Mouse (Mus musculus) thymus, postnatal 0 days (tissue): ENCODE data around the gene Itpk1. TPM values are rescaled to one million over a fixed set of nuclear protein-coding genes. Genes with fewer than 3 reads are reported as not detected.

ENCODE experiments used
- DNase-seq: peaks from one replicate; pipeline ENCODE4 v3.0.0-alpha.2; 2015; ENCODE audit warnings: low spot score
- polyA plus RNA-seq: library from polyadenylated mRNA; unstranded; fragments of >200 nt; fragmentation: Nextera tagmentation; extraction: Ambion mirVana; gene quantifications from 2 replicates; pipeline ENCODE4 v1.2.1, GENCODE M21; 2015

Gene Itpk1
- polyA plus RNA-seq, result 18.6 and 19.9 TPM in 2 replicates

DNA sequence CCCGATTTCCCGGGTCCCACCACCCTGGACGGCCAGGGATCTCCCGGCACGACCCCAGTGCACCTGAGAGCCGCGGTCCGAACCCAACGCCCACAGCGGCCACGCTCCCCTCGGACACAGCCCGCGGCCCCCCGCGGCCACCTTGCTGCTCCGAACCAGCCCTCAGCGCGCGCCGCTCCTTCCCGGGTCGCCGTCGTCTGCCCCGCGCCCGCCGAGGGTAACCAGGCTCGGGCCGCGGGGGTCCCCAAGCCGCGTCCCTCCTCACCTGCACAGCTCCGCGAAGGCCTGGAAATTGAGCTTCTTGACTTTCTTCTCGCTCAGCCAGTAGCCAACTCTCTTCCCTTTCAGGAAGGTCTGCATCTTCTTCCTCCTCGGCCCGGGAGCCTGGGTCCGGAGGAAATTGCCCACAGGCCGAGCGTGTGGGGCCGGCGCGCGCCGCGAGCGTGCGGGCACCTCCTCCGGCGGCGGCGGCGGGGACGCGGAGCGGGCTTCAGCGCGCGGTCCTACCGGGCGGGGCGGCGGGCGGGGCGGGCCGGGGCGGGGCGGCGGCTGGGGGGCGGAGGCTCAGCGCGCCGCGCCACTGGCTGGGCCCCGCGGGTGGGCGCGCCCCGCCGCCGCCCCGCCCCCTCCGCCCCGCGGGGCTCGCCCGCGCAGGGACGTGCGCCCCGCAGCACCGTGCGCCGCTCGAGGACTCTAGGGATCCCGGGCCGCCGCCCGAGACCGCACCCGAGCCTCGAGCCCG lies at the start of gene Itpk1:
Gene Itpk1, minus strand, starts transcription at position 474 of the 742 bp plus-strand sequence.
- DNase-seq, result no peak

DNA sequence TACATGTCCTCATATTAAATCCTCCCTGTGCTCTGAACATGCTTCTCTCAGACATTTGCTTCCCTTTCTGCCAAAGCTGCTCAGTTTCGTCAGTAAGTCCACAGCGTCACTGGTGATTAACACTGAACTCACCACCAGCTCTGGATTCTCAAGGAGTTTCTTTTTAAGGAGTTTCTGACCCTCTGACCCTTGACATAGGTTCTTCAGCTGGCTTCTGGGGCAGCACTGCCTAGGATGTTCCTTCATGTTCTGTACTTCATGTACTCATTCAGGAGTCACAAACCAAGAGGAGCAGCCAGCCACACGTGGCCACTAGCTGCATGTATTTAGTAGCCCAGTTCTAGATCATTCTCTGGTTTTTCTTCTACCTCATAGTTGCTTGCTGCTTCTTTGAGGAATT lies 43.5 kb upstream of the Itpk1 start:
- DNase-seq, result no peak

DNA sequence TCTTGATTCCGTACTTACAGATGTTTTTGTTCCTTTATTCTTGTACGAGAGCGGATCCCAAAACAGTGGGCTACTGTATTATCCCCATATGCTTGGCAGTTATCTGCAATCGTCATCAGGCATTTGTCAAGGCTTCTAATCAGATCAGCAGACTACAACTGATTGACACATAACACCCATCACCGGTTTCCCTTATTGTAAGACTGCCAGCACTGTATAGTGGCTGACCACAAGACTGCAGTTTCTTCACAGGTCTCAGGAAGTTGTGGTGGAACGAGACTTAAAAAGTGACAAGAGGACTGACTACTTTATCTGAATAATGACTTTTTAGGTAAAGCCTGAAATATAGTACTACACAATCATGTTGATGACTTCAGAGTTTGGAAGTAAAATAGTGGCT lies 40.1 kb upstream of the Itpk1 start:
- peak; percentile 53 for DNase-seq

DNA sequence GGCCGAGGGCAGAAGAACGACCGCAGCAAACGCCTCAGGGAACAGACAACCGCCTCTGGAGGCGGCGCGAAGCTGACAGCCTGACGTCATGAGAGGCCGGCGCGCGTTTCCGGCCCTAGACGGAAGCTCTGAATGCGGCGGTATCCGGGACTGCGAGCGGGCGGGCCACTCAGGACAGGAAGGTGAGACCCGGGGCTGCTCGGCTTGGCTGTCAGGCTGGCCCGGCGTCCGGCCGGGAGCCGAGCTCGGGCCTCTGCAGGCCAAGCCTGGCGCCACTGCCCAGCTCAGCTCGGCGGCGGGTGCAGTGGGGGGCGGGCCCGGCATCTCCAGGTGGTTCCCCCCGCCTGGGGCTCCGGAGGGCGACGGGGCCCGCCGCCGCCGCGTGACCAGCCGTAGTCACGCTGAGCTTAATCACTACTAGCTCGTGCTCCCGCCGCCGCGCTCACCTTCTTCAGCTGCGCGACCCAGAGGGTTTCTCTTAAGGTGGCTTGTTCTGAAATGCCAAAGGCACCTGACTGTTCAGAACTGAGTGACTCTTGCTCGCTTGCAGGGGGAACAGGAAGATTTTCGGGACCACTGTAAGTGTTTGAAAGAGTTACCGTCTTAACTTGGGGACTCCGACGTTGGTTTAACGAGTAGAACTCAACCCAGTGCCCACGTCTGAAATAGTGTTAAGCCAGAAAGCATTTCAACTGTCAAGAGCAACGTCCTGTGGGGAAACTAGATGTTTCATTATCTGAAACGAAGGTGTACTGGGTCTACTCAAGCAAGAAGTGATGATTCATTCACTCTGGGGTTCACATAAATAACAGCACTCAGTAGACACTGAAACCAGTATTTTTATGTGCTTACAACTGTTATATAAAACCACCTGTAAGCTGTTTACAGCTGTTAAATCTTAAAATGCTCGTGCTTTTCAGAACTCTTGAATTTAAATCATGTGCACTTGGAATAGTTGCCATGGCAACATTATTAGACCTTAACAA lies 39.2 kb upstream of the Itpk1 start, which contains the start of the genes Moap1 and Tmem251:
Gene Moap1, minus strand, starts transcription at position 73 of the 986 bp plus-strand sequence.
Gene Tmem251, plus strand, starts transcription at position 174 of the 986 bp plus-strand sequence.
- peak; percentile 92 for DNase-seq

DNA sequence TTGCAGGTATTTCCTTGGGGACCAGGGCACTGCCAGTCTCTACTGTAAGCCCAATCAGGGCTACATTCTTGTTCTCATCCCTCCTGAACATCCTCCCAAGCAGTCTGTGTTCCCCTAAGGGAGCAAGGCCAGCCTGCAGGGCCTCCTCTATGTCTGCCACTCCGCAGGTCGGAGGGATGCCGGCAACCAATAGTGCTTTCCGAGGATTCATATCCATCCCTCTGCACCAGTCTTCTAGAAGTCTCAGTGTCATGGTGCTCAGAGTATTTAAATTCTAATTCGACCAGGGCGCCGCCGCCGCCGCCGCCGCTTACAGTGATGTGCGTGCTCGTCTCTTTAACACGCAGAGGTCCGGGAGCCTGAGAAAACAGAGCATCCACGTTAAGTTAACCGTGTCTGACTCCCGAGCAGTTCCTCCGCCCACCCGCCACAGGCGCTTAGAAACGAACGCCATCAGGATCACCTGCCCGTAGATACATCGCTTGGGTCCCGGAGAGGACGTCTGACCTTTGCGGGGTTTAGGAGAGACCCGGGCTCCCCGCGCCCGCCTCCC lies 38.4 kb upstream of the Itpk1 start:
- no peak for DNase-seq

DNA sequence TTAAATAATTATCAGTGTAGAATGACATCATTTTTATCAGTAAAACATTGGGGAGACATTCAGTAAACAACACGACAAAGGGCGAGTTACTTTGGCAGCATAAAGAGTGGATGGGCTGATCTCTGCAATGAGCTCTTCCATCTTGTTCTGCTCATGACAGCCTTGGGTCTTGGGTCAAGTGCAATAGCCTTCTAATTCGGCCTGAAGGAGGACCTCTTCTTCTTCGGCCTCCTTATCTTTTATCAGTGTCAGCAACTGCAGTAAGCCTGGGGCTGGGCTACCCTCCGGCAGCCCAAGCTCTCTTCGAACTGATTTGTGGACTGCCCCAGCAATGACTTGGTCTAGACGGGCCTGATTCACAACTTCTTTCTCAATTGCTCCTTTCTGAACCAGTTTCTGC lies 37.3 kb upstream of the Itpk1 start:
- no peak for DNase-seq

DNA sequence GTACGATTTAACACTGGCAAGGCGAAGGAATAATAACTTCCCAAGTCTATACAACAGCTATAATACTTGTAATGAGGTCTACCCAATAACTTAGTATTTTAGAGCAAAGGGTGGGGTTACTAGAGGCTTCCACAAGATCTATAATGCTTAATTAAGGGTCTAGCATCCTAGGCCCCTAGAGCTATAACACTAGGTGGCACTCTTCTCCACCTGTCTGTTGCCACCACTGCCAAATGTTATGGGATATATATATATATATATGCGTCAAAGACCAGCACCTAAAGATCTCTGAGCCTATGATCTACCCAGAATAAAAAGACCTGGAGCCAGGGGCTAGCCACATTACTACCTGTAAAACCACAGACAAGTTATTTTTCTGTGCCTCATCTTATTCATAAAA lies 35.6 kb upstream of the Itpk1 start:
- peak; percentile 56 for DNase-seq

DNA sequence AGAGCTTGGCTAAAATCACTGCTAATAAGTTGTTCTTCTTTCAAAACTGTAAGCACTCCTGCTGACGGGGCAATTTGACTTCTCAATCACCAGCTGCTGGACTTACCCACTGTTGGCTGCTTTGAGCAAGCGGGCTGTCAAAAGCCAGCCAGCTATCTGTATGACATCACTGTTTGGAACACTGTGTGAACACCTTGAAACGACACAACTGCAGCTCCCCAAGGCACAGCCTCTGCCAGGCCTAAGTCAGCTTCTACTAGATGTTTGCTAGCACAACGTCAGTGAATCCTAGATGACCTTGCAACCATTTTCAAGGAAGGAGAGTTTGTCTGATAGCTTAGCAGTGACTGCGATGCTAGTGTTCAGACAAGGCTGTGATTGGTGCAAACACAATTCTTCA lies 34.4 kb upstream of the Itpk1 start:
- DNase-seq, result no peak

DNA sequence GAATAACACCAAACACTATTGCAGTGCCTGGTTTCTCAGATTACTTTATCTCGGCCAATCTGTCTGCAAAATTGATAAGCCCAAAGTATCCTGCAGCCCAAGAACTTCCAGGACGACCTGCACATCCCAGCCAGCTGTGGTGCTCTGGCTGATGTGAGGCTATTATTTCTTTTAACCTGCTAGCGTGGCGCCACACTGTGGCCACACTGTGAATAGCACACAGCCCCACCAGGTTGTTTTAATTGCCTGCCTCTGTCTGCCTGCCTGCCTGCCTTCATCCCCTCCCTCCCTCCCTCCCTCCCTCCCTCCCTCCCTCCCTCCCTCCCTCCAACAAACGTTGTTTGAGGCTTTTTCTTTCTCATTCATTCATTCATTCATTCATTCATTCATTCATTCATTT lies 28.7 kb upstream of the Itpk1 start:
- DNase-seq, result peak; percentile 79

DNA sequence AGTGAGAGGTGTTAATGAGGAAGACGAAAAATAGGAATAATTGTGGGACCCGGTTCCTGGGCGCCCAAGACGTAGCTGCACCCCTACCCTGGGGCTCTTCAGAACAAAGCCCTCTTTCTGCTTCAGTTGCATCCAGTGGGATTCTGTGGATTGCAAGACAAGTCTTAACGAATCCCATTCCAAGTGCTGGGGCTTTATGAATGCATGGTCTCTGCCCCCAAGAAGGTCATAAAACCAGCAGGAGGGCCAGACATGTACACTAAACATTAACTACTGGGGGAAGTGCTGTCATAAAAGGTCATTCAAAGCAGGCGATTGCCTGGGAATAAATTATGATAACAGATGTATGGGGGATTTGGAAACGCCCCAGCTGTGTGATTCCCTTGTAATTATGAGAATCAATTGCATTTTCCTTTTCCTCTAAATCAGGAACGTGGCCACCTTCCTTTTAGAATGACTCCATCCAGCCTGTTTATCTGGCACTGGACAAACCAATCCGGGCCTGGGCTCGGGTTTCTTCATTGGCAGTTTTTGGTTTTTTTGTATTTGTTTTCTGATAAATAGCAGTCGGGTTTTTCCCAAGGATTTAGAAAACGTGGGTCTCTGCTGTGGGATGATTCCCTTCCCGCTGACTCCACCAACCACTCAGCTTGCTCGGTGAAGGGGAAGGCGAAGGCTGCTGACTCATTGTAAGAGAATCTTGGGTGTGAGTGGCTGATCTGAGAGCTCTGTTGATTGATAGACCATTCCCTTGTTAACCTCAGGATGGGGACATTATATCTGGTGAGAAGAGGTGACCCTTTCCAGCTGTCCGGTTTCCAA lies 26.3 kb upstream of the Itpk1 start:
- no peak for DNase-seq

DNA sequence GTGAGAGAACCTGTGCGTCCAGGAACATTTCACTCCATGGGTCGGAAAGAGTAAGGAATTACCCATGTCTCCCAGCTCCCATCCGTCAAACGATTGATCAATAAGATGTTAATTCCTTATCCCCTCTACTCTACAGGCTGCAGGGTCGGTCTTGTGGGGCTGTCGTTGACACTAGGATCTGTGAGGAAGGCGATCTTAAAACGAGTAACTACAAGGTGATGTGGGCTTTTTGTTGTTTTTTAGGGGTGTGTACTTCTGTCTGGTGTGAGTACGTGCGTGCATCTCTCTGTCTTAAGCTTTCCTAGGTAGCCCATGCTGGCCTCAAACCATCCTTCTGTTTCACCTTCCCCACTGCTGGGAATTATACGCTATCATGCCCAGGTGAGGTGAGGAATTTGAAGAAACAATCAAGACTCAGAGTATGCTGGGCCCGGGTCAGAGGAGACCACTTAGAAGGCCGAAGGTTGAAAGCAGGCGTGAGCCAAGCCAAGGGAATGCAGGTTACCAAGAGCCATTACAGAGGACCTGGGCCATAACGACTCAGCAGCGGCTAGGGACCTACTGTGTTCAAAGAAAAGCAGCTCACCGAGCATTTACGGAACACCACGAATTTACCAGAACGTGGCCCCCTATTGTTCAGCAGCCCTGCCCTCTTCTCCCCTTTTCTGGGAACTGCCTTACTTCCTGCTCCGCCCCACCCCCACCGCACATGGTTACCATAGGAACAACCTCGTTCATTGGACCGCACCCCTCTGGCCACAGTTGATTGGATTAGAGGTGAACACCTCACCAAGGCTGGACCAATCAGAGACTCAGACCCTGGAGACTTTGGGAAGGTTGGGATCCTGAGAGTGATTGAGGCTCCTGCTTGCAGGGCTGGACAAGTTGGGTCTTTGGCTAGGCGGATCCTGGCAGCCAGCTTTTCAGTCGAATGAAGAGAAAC lies 25.4 kb upstream of the Itpk1 start:
- DNase-seq, result peak; percentile 76

DNA sequence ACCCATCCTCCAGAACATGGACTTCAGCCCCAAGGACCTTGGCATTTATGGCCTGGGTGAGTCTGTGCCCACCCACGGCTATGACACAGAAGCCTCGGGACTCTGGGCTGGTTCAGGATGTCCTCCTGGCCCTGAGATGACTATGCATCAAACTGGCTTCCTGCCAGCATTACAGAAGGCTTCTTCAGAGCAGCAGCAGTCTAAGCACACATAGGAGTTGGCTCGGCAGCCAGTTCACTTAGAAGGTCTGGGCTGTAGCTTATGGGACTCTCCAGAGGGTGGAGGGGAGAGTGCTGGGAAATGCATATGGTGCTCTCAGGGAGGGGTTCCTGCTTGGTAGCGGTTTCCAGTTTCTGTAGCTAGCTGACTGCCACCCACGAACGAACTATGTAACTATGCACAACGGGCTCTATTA lies 21.0 kb upstream of the Itpk1 start:
- no peak for DNase-seq

DNA sequence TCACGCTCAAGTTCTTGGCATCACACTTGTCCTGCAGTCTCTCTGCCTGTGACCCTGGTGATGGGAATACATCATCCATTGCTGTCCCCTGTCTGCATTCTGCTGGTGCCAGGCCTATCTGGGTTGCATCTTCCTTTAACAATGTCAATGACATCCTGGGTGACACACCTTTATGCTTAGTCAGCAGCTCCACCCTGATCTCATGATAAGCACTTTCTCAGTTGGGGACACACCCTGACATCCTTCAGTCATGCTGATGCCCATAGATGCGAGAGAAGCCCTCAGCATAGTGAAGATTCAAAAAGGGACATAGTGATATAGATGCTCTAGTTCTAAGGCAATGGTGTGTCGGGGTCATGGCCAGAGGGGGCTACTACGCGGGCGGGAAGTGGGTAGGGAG lies 20.4 kb upstream of the Itpk1 start:
- no peak for DNase-seq

DNA sequence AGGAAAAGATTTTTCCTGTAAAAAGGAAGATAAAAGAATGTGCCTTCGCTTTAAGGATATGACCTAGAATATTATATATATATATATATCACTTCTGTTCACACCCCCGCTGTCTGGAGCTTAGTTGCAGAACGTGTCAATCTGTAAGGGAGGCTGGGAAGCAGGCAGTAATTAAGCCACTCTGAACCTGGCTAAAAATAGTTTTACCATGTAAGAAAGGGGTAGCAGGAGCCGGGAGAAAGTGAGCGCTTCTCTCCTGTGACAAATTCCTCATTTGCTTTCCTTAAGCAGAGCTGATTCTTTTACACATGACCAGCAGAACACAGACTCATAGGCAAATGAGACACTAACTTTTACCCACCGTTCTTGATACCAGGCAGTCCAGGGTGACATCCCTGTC lies 19.1 kb upstream of the Itpk1 start:
- no peak for DNase-seq

DNA sequence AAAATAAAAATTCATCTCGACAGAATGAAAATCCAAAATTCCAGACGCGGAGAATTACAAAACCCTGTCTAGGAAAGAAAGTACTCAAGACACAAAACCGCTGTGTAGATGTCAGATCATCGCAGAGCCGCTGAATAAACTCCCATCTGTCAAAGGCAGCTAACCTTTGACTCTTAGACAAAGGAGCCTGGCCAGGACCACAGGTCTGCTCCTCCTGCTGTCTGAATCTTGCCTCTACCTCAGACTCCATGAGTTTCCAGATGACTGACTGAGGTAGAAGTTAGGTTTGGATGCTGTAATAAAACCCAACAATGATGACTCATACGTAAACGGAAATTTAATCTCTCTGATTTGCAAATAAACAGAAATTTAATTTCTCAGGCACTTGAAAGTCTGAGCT lies 18.2 kb upstream of the Itpk1 start:
- DNase-seq, result no peak

DNA sequence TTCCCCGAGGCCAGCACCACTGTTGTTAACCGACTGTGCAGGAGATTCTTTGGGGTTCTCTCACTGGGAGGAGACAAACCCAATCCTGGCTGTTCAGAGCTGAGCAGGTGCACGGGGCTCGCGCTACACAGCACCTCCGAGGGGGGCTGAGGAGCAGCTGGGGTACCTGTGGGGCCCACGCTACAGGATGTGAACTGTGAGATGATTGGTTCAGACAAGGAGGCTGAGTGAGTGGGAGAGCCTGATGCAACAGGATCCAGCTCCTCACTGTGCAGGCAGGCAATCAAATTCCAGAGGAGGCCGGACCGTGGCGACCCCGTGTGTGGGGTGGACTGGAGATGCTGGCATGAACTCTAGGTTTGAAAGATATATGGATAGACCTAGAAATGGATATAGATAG lies 17.7 kb upstream of the Itpk1 start:
- peak; percentile 80 for DNase-seq

DNA sequence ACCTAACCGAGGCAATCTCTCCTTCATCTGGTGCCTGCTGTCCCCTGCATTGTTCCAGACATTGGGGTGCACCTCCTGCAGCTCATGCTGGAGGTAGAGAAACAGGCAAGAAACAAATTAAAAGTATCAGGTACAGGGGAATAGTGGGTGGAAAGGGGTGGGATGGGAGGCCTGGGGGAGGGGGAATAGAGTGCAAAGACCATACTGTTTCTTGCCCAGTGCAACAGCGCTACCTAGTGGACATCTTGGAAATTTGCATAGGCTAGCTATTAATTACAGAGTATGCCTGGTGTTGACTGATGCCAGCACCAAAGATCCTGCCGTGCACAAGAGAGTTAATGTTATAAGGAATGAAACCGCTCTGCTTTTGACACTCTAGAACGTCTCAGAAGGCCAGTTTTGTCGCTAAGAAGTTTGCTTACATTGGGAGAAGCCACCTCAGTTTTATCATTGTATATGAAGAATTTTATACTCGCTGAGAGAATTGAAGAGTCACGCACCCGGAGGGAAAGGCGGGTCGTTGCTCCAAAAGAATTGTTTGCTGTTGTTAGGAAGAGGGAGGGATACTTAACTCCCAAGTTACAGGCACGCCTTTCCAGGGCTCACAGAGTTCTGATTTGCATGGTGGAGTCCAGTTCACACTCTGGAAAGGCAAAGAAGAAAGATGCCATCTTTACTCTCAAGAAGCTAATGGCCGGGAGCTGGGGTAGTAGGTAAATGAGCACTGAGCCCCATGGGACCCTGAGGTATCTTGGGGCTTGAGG lies 15.0 kb upstream of the Itpk1 start:
- peak; percentile 71 for DNase-seq

DNA sequence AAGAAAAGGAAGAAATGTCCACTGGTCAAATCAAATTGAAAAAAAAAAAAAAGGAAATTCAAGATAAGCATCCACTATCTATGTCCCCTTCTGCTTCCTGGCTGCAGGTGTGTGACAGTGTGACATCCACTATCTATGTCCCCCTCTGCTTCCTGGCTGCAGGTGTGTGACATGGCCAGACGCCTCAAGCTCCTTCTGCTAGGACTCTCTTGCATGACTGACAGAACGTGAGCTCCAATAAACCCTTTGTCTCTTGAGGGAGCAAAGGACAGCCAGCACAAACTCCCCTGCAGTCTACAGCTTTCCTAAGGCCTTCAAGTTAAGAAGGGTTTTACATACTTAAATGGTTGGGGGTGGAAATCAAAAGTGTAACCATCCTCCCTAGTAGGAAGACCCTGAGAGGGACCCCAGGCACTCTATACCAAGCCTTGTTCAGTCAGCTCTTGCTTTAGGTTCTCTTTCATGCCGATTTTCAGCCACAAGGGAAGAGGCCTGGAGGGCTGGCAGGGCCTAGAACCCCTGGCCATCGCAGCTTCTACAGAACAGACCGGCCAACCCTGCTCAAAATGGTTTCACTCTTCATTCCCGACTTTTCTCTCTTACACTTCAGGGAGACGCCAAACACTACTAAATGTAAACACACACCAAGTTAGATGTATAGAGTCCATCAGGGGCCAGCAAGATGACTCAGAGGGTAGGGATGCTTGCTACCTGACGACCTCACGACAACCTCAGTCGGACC lies 10.1 kb upstream of the Itpk1 start:
- no peak for DNase-seq
